Comparison of ENCODE assay signal across 25 mouse cellular contexts in genomic region chr6:33380517-33380916, GRCm38 (mm10).
DNase-seq lines count a peak whose midpoint lies in the region; ATAC-seq and TF ChIP-seq lines count a peak whose summit lies in the region.
"Had no signal": no experiment of that assay in that cellular context is flagged by ENCODE, and none has a peak within 500 bp of the region (broad histone marks: within the 10 kb centered on the region; RNA-seq: fewer than 3 reads in every experiment).

No protein-coding gene starts in this region.

- H3K4me3 ChIP-seq in kidney, embryonic 16.5 days (ENCODE audit: low read length), result no peak overlapping the region
- H3K4me3 ChIP-seq in testis, adult 2 months (ENCODE audit: control insufficient read depth, low read depth, low read length), result peak overlapping the region; percentile 12; the same call in 1 of the 2 replicates
- H3K4me3 ChIP-seq: embryonic facial prominence, embryonic 10.5 days; forebrain, embryonic 10.5 days; heart, embryonic 13.5 days; limb, embryonic 15.5 days; liver, embryonic 15.5 days; midbrain, embryonic 13.5 days had no signal

- WGBS in kidney, embryonic 16.5 days, result 51% methylated on average over 3 of the region's 3 CpGs

- TF ChIP-seq POLR2A in testis, adult 2 months (IDR thresholded peaks at IDR 0.05; ENCODE audit: control insufficient read depth, low read depth, low read length), result no peak

- no peak for TF ChIP-seq CTCF in testis, adult 2 months (IDR thresholded peaks at IDR 0.05; ENCODE audit: control insufficient read depth, insufficient read depth, insufficient replicate concordance, low read depth, low read length)

- no peak overlapping the region for H3K9ac ChIP-seq in kidney, embryonic 16.5 days (replicated peaks; ENCODE audit: low read length)
- H3K9ac ChIP-seq: heart, embryonic 13.5 days; limb, embryonic 15.5 days; liver, embryonic 15.5 days; midbrain, embryonic 13.5 days had no signal

- no peak for ATAC-seq in kidney, embryonic 16.5 days (ENCODE audit: low FRiP score, low TSS enrichment)
- ATAC-seq: forebrain, embryonic 16.5 days; hindbrain, postnatal 0 days; midbrain, embryonic 13.5 days had no signal

- peak; percentile 38 for DNase-seq in kidney, adult 11 months
- DNase-seq in testis, postnatal 14 days (ENCODE audit: low spot score), result no peak
- DNase-seq in kidney, postnatal 25 days, result peak; percentile 25 to 53
- DNase-seq in c-Kit-positive CD71-positive TER-119-positive erythroid progenitor cells, embryonic 14.5 days (ENCODE audit: low spot score), result no peak
- DNase-seq in urinary bladder, postnatal 14 days (ENCODE audit: low spot score), result no peak
- DNase-seq in layer of hippocampus, adult 18-20 months (ENCODE audit: low spot score in 2 of 2), result no peak
- DNase-seq: adrenal gland, postnatal 25 days; cerebellum, adult 11 months; cerebellum, adult 9-11 months; gastrocnemius, postnatal 14 days; heart, adult 18-20 months; heart, postnatal 14 days; left cerebral cortex, postnatal 4 days; right cerebral cortex, postnatal 14 days; thymus, postnatal 36 days had no signal

- H3K27me3 ChIP-seq in kidney, embryonic 16.5 days (ENCODE audit: insufficient read depth, low read length), result no peaks in the 10 kb centered on the region
- no peaks in the 10 kb centered on the region for H3K27me3 ChIP-seq in testis, adult 2 months (ENCODE audit: control insufficient read depth, insufficient read depth, low read length)
- H3K27me3 ChIP-seq: heart, embryonic 13.5 days; limb, embryonic 15.5 days; liver, embryonic 15.5 days; midbrain, embryonic 13.5 days had no signal

- H3K4me2 ChIP-seq in kidney, embryonic 16.5 days (replicated peaks; ENCODE audit: low read depth, low read length), result no peak overlapping the region
- H3K4me2 ChIP-seq: heart, embryonic 13.5 days; limb, embryonic 15.5 days; liver, embryonic 15.5 days; midbrain, embryonic 13.5 days had no signal

- no peaks in the 10 kb centered on the region for H3K4me1 ChIP-seq in kidney, embryonic 16.5 days (ENCODE audit: insufficient read depth, low read length)
- no peaks in the 10 kb centered on the region for H3K4me1 ChIP-seq in testis, adult 2 months (ENCODE audit: control insufficient read depth, insufficient read depth, low read length)
- H3K4me1 ChIP-seq: embryonic facial prominence, embryonic 10.5 days; limb, embryonic 15.5 days; liver, embryonic 15.5 days; midbrain, embryonic 13.5 days had no signal

- no peak overlapping the region for H3K27ac ChIP-seq in kidney, embryonic 16.5 days (ENCODE audit: low read length)
- H3K27ac ChIP-seq in testis, adult 2 months (ENCODE audit: control insufficient read depth, insufficient read depth, low read depth, low read length), result no peak overlapping the region
- H3K27ac ChIP-seq: embryonic facial prominence, embryonic 10.5 days; forebrain, embryonic 10.5 days; heart, embryonic 13.5 days; hindbrain, postnatal 0 days; limb, embryonic 15.5 days; liver, embryonic 15.5 days; midbrain, embryonic 13.5 days had no signal

- H3K36me3 ChIP-seq in kidney, embryonic 16.5 days (ENCODE audit: insufficient read depth, low read length), result no peaks in the 10 kb centered on the region
- no peaks in the 10 kb centered on the region for H3K36me3 ChIP-seq in testis, adult 2 months (ENCODE audit: control insufficient read depth, insufficient read depth, low read length)
- H3K36me3 ChIP-seq: embryonic facial prominence, embryonic 10.5 days; forebrain, embryonic 10.5 days; heart, embryonic 13.5 days; limb, embryonic 15.5 days; liver, embryonic 15.5 days; midbrain, embryonic 13.5 days had no signal

- H3K9me3 ChIP-seq in kidney, embryonic 16.5 days (ENCODE audit: low read length), result no peaks in the 10 kb centered on the region
- H3K9me3 ChIP-seq: embryonic facial prominence, embryonic 10.5 days; forebrain, embryonic 10.5 days; heart, embryonic 13.5 days; limb, embryonic 15.5 days; liver, embryonic 15.5 days; midbrain, embryonic 13.5 days had no signal

Comparison
In these comparisons a context has a peak if more than half of its experiments do, and no peak if none do; other contexts are left out.
1. DNase-seq: peak in kidney, adult 11 months (single experiment) and kidney, postnatal 25 days (2 of 2); none in testis, postnatal 14 days (single experiment), c-Kit-positive CD71-positive TER-119-positive erythroid progenitor cells, embryonic 14.5 days (single experiment), urinary bladder, postnatal 14 days (single experiment) and layer of hippocampus, adult 18-20 months (0 of 2).